Mouse (Mus musculus) neural tube, embryonic 11.5 days (tissue): Measurements from ENCODE around the gene Atp6v1fnb. TPM values are rescaled to one million over a fixed set of nuclear protein-coding genes. Genes with fewer than 3 reads are reported as not detected.

Source experiments
- ATAC-seq: fragments of 200-750 bp; cut with Nextera tagmentation; 2 replicates; pipeline ENCODE4 v1.8.0; 2017; ENCODE audit warnings: moderate number of reproducible peaks, mild to moderate bottlenecking, moderate TSS enrichment, moderate library complexity; ENCODE audit not compliant: insufficient read depth, low FRiP score, low TSS enrichment
- DNase-seq: peaks from one replicate; pipeline ENCODE4 v3.0.0-alpha.2; 2015; ENCODE audit warnings: low spot score
- H3K27ac ChIP-seq: fragments of 300-500 bp; sonication (generic); 2 replicates; pipeline ENCODE4 v1.5.1; 2014; ENCODE audit warnings: low read depth, mild to moderate bottlenecking, low read length
- H3K27me3 ChIP-seq: fragments of 300-500 bp; sonication (generic); 2 replicates; pipeline ENCODE4 v1.6.1; 2014; ENCODE audit warnings: mild to moderate bottlenecking, low read length, mixed read lengths; ENCODE audit not compliant: control insufficient read depth, insufficient read depth
- H3K36me3 ChIP-seq: fragments of 300-500 bp; sonication (generic); 2 replicates; pipeline ENCODE4 v1.6.1; 2014; ENCODE audit warnings: mild to moderate bottlenecking, low read length, moderate library complexity, mixed read lengths; ENCODE audit not compliant: control insufficient read depth, insufficient read depth
- H3K4me1 ChIP-seq: fragments of 300-500 bp; sonication (generic); 2 replicates; pipeline ENCODE4 v1.6.1; 2014; ENCODE audit warnings: low read length, mixed read lengths; ENCODE audit not compliant: control insufficient read depth, insufficient read depth
- H3K4me2 ChIP-seq: fragments of 300-500 bp; sonication (generic); 2 replicates; pipeline ENCODE4 v1.6.1; 2014; ENCODE audit warnings: low read depth, mild to moderate bottlenecking, moderate library complexity
- H3K4me3 ChIP-seq: fragments of 300-500 bp; sonication (generic); 2 replicates; pipeline ENCODE4 v1.5.1; 2014; ENCODE audit warnings: low read depth, low read length
- H3K9ac ChIP-seq: fragments of 300-500 bp; sonication (generic); 2 replicates; pipeline ENCODE4 v1.6.1; 2014; ENCODE audit warnings: mild to moderate bottlenecking, low read length
- H3K9me3 ChIP-seq: fragments of 300-500 bp; sonication (generic); 2 replicates; pipeline ENCODE4 v1.6.1; 2016; ENCODE audit warnings: low read length; ENCODE audit not compliant: control insufficient read depth
- WGBS: fragments of 180-500 bp; shearing (Covaris S2); extraction: QIAGEN DNeasy Blood & Tissue Kit; methylation state at CpG from one replicate; pipeline ENCODE4 v1.1.7; 2014; 5-methylcytosine and 5-hydroxymethylcytosine counted together
- polyA plus RNA-seq: library from polyadenylated mRNA; unstranded; fragments of >200 nt; fragmentation: Nextera tagmentation; extraction: Ambion mirVana; gene quantifications from 2 replicates; pipeline ENCODE4 v1.2.1, GENCODE M21; 2014

Gene Atp6v1fnb
- polyA plus RNA-seq, 1 experiment from 2014 or later, result not detected

DNA sequence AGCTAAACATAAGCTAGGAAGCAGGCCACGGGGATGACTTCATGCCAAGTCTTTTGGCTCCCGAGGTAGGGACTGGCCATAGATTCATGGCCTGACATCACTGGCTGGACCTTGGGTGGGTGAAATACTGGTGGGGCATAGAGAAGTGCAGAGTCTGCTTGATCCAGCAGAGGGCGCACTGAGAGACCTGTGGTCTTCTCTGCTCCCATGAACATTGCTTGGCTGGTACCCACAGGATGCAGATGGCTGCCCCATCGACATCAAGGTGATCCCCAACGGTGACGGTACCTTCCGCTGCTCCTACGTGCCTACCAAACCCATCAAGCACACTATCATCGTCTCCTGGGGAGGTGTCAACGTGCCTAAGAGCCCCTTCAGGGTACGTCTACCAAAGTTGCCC lies 26.5 kb upstream of the Atp6v1fnb start:
- DNase-seq (no peak), ATAC-seq (no peak)
- no peak overlapping the region for H3K4me2 ChIP-seq
- H3K4me3 ChIP-seq, result no peak overlapping the region
- 74% methylated on average over 11 of the region's 11 CpGs for WGBS
- H3K9ac ChIP-seq, result no peak overlapping the region
- no peaks in the 10 kb centered on the region; the same call in 1 of the 2 replicates for H3K36me3 ChIP-seq
- no peaks in the 10 kb centered on the region for H3K27me3 ChIP-seq
- no peaks in the 10 kb centered on the region for H3K9me3 ChIP-seq
- no peaks in the 10 kb centered on the region for H3K4me1 ChIP-seq
- no peak overlapping the region for H3K27ac ChIP-seq

DNA sequence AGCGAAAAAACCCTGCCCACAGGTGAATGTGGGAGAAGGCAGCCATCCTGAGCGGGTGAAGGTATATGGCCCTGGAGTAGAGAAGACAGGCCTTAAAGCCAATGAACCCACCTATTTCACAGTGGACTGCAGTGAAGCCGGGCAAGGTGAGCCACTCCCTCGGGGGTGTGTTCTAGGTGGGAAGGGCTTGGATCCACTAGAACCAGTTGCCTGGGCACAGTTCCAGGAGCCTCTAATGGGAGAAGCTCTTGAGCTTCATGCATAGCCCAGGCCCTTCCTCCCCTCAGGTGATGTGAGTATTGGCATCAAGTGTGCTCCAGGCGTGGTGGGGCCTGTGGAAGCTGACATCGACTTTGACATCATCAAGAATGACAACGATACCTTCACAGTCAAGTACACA lies 25.9 kb upstream of the Atp6v1fnb start:
- no peak overlapping the region for H3K9ac ChIP-seq
- H3K36me3 ChIP-seq, result no peaks in the 10 kb centered on the region; the same call in 1 of the 2 replicates
- H3K9me3 ChIP-seq, result no peaks in the 10 kb centered on the region
- 97% methylated on average over 7 of the region's 7 CpGs for WGBS
- ATAC-seq, result no peak
- no peak for DNase-seq
- no peaks in the 10 kb centered on the region for H3K4me1 ChIP-seq
- no peak overlapping the region for H3K4me3 ChIP-seq
- no peak overlapping the region for H3K27ac ChIP-seq
- H3K27me3 ChIP-seq, result no peaks in the 10 kb centered on the region
- no peak overlapping the region for H3K4me2 ChIP-seq

DNA sequence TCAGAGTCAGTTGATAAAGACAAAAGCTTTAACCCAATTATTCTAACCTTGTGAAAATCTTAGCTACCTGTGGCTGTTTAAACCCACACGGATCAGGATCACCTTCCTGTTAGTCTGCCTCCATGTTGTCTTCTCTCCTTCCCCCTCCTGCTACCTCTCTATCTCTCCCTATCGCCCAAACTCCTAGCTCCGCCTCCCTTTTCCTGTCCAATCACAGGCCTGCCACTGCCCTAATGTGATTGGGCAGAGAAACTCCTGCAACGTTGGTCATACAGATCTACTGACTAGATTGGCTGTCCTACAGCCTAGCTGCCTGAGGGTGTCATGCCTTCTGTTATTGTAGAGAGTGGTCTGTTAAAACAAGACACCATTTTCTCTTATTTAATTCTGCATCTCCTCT lies 21.4 kb upstream of the Atp6v1fnb start:
- Histone ChIP-seq H3K27me3 (no peaks in the 10 kb centered on the region), H3K27ac (no peak overlapping the region), H3K9me3 (no peaks in the 10 kb centered on the region), H3K4me3 (no peak overlapping the region), H3K9ac (no peak overlapping the region), H3K4me2 (no peak overlapping the region), H3K4me1 (no peaks in the 10 kb centered on the region), H3K36me3 (no peaks in the 10 kb centered on the region; the same call in 1 of the 2 replicates)
- DNase-seq (no peak), ATAC-seq (no peak)
- WGBS, result 33% methylated on average over 4 of the region's 4 CpGs

DNA sequence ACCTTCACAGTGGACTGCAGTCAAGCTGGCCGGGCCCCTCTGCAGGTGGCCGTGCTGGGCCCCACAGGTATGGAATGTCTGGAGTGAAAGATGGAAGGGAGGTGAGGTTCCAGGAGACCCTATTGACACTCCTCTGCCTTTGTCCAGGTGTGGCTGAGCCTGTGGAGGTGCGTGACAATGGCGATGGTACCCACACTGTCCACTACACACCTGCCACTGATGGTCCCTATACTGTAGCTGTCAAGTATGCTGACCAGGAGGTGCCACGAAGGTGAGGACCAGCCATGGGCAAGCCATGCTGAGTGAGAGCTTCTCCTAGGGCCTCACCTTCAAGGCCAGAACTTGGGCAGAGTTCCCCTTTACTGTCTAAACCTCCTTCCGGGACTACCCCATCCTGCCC lies 20.6 kb upstream of the Atp6v1fnb start:
- Histone ChIP-seq H3K27me3 (no peaks in the 10 kb centered on the region), H3K4me2 (no peak overlapping the region), H3K36me3 (no peaks in the 10 kb centered on the region; the same call in 1 of the 2 replicates), H3K9me3 (no peaks in the 10 kb centered on the region), H3K4me1 (no peaks in the 10 kb centered on the region), H3K4me3 (no peak overlapping the region), H3K9ac (no peak overlapping the region), H3K27ac (no peak overlapping the region)
- 93% methylated on average over 6 of the region's 6 CpGs for WGBS
- DNase-seq, result no peak
- ATAC-seq, result no peak

DNA sequence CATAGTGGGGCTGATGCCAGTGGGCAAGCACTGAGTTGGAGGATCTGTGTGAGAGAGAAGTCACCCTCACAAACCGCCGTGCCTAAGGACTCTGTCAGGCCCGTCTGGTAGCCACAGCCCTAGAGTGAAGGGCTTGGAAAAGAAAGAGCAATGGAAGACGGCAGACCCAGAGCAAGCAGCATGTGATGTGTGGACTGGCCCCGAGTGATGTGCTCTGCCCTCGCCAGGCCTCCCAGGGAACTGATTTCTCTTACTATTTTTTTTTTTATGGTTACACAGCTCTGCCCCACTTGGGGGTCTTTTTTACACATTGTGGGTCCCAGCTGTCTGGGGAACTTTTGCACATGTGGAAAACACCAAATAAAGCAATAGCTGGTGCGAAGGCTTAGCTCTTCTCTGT lies 9.7 kb upstream of the Atp6v1fnb start:
- 67% methylated on average over 7 of the region's 7 CpGs for WGBS

DNA sequence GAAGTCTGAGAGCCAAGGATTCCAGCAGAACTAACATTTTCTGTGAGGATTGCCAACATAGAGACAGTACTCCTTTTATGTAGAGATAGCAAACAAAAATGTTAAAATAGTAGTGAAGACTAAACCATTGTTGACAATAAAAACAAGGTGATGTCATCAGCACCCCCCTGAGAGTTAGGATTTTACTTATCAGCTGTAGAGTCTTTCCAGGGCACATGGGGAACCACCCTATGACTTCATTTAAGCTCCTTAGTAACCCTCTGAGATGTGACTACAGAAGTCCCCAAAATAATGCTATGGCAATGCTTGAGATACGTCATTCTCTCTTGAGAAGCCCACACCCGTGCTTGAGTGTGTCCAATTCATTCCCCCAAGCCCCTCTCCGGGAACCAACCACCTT lies 7.8 kb upstream of the Atp6v1fnb start:
- no peak overlapping the region for H3K4me2 ChIP-seq
- H3K4me3 ChIP-seq, result no peak overlapping the region
- DNase-seq, result no peak
- H3K36me3 ChIP-seq, result no peaks in the 10 kb centered on the region
- H3K9ac ChIP-seq, result no peak overlapping the region
- H3K9me3 ChIP-seq, result no peaks in the 10 kb centered on the region
- no peaks in the 10 kb centered on the region for H3K27me3 ChIP-seq
- H3K27ac ChIP-seq, result no peak overlapping the region
- ATAC-seq, result no peak
- WGBS, result 93% methylated on average over 3 of the region's 3 CpGs
- peaks cover 3% of the 10 kb centered on the region for H3K4me1 ChIP-seq

More for the DNA sequence above, 9.7 kb upstream of the Atp6v1fnb start:
- Histone ChIP-seq H3K27me3 (no peaks in the 10 kb centered on the region), H3K4me1 (no peaks in the 10 kb centered on the region), H3K27ac (no peak overlapping the region), H3K9ac (no peak overlapping the region), H3K4me2 (no peak overlapping the region), H3K36me3 (no peaks in the 10 kb centered on the region), H3K9me3 (no peaks in the 10 kb centered on the region), H3K4me3 (no peak overlapping the region)
- ATAC-seq, result no peak
- no peak for DNase-seq

DNA sequence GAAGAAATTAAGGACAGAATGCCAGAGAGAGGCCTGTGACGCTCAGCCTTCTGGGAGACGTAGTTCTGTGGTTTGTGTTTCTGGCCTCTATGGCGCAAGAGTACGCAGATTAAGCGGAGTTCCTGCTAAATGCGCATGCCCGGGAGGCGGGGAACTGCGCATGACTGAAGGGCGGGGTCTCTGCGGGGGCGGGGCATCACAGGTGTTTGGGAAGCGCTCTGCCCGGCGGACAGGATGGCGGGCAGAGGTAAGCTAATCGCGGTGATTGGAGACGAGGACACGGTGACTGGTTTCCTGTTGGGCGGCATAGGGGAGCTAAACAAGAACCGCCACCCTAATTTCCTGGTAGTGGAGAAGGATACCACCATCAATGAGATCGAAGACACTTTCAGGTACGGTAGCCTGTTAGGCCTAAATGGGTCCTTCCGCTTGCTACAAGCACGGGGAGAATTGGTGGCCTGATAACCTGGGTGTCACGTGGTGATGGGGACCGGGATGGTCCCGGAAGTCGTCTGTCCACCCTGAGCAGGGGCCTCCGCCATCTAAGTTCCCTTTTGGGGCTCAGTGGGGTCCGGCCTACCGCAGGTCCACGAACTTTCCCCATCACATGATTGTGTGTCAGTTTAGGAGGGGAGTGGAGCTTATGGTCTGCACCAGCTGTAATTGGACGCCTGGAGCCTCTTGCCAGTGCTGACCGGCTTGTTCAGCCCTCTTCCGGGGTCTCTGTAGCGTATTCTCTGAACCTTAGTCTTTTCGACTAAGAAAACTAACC lies 3.5 kb upstream of the Atp6v1fnb start, which contains the start of gene Atp6v1f:
Gene Atp6v1f, plus strand, starts transcription at position 136 of the 772 bp plus-strand sequence.
- H3K4me1 ChIP-seq, result peaks cover 6% of the 10 kb centered on the region
- peak within 1 kb of the TSS; percentile 57 for H3K4me3 ChIP-seq
- under 1% methylated on average over 39 of the region's 39 CpGs for WGBS
- H3K4me2 ChIP-seq, result peak within 1 kb of the TSS; percentile 73
- H3K9me3 ChIP-seq, result no peaks in the 10 kb centered on the region
- peaks cover 5% of the 10 kb centered on the region; the same call in 1 of the 2 replicates for H3K36me3 ChIP-seq
- H3K27ac ChIP-seq, result no peak within 1 kb of the TSS
- ATAC-seq (peak; percentile 91), DNase-seq (peak; percentile 93)
- no peaks in the 10 kb centered on the region for H3K27me3 ChIP-seq
- H3K9ac ChIP-seq, result peak within 1 kb of the TSS; percentile 55

DNA sequence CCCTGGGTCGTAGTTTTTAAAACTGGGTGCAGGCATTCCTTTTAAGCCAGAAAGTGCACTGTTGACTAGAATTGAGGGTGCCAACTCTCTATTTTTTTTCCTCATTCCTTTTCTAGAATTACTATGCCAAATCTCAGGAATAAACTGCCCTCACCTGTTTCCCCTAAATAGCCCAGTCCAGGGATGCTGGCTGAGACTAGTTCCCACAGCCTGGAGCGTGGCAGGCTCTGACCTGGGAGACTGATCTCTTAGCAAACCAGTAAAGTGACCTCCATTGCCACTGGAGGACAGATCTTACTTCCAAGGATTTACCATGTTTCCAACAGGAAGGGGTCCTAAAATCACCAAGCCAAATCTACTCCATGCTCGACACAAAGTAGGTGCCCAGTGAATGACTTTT lies 2.4 kb upstream of the Atp6v1fnb start:
- H3K9ac ChIP-seq, result no peak overlapping the region
- 92% methylated on average over 3 of the region's 3 CpGs for WGBS
- H3K36me3 ChIP-seq, result peaks cover 5% of the 10 kb centered on the region; the same call in 1 of the 2 replicates
- DNase-seq (no peak), ATAC-seq (no peak)
- peaks cover 6% of the 10 kb centered on the region for H3K4me1 ChIP-seq
- peak overlapping the region; percentile 73 for H3K4me2 ChIP-seq
- peak overlapping the region; percentile 57; the same call in 1 of the 2 replicates for H3K4me3 ChIP-seq
- no peaks in the 10 kb centered on the region for H3K9me3 ChIP-seq
- no peaks in the 10 kb centered on the region for H3K27me3 ChIP-seq
- H3K27ac ChIP-seq, result no peak overlapping the region
